Mouse (Mus musculus) erythroblast, adult 5-6 weeks (primary cell): ENCODE measurements around the gene Ciz1. TPM values are rescaled to one million over a fixed set of nuclear protein-coding genes. Genes with fewer than 3 reads are reported as not detected.
A peak's percentile ranks its signal among the peaks of the same experiment; 100 is the strongest.

Experiments
- ATAC-seq: replicated peaks from 2 replicates; pipeline ENCODE4 v1.8.0; 2016; ENCODE audit warnings: moderate number of reproducible peaks, mild to moderate bottlenecking, moderate TSS enrichment, inconsistent platforms; ENCODE audit not compliant: poor library complexity, low FRiP score, severe bottlenecking
- total RNA-seq, 2 experiments: library from RNA; stranded (forward) in 1 of 2; stranded (reverse) in 1 of 2; fragments of 150-400 nt in 1 of 2; fragments of 200-764, 138-1000 nt in 1 of 2; gene quantifications; 2 replicates each; pipeline versions ENCODE4 v1.2.3 to v1.2.4; 2015 to 2017; ENCODE audit warnings: low replicate concordance in 2 of 2

Ciz1 gene
- total RNA-seq, 2 experiments from 2014 or later, result 33.5 to 38.2 TPM

DNA sequence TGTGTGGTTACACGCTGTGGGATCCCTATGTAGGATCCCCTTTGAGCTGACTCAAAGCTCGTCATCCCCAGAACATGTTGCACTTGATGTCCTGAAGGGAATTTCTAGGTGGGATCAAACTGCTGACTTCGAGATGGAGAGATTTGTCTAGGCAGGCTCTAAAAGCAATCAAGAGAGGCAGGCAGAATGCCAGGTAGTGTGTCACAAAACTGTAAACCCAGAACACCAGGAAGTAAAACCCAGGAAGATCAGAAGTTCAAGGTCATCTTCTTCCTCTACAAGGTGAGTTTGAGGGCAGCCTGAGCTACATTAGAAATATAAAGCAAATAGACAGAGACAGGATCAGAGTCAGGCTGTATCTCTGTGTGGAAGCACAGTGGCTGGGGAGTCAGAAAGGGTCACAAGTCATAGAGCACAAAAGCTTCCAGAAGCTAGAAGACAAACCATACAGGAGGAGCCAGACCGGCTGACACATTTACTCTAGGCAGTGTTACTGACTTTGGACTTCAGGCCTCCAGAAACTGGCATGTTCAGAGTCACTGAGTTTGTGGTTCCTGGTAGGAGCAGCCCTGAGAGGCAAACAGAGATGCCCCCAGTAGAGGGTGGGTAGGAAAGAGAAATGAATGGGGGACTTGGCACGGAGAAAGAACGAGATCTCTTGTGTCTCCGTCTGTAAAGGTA lies 55.2 kb downstream of the Ciz1 start:
- no peak for ATAC-seq

DNA sequence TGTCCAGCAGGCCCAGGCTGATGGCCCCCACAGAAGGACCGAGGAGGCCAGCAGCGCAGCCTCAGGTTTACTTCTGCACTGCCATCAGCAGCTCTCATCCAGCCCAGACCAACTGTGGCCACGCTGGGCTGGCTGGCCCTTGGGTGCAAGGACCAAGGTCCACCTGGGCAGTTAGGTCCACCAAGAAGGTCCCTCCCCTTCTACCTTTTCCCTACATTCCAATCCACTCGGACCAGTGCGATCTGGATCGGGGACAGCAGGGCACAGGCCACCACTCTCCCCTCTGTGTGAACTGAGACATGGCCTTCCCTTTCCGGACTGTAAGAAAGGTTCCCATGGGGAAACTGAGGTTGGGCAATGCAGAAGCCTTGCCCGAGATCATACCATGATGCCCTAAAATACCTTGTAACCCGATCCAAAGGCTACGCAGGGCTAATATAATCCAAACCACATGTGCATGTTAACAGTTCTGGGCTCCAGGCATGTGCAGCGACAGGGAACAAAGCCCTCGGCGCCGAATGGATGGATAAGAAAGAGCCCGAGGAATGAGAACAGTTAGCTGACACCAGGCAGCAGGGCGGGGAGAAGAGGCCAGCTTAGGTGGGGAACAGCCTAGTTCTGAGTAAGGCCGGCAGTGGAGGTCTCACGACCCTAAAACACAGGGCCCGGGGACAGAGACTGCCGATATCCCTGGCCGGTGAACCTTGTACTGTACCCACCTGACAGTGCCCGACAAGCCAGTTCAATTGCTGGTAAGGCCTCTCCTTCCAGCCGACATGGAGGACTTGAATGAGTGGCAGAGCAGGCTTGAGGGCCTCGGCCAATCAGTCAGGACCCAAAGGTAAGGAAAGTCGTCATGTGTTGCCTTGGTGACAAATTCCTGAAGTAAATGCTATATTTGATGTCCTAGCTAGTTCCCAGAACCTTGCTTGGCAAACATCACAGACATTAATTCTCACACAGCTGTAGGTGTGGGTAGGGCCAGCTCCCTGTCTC lies 56.6 kb downstream of the Ciz1 start:
- ATAC-seq, result no peak

DNA sequence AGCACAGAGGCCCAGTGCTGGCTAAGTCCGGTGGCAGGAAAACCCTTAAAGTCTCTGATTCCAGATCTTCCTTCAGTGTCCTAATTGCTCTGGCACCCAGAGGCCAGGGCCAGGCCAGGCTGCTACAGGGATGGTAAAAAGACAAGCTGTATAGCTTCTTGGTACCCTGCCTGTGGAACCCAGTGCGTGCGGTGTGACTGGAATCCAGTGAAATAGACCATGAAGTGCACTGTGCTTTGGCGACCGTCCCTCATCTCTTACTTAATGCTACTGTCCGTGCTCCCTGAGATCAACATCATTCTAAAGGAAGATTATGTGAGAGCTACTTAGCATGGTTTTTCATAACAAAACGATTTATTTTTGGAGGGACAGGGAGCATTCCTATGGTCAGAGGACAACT lies 59.3 kb downstream of the Ciz1 start:
- ATAC-seq, result no peak

DNA sequence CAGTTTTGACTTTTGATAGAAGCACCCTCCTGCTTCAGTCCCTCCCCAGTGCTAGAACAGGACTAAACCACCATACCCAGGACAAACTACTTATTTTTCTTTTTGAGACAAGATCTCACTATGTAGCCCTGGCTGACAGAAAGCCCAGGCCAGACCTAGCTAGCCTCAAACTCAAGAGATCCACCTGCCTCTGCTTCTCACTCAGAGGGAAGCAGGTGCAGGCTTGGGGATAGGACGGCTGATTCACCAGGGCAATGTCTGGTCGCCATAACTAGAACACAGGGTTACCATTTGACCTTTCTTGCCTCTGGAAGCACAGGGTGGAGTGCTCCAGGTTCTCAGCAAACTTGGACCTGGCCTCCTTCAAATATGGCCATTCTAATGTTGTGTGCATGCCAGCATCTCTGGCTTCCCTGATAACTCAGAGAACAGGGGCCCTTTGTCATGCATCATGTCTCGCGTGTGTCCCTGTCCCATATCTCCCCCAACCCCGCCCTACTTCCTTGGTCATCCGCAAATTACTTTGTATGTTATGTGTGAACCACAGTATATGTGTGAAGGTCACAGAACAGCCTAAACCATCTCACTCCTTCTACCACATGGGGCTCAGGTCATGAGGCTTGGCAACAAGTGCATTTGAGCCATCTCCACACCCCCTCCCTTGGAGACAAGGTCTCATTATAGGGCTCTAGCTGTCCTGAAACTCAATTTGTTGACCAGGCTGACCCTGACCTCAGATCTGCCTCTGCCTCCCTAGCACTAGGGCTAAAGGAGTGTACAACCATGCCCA lies 60.8 kb downstream of the Ciz1 start:
- no peak for ATAC-seq

DNA sequence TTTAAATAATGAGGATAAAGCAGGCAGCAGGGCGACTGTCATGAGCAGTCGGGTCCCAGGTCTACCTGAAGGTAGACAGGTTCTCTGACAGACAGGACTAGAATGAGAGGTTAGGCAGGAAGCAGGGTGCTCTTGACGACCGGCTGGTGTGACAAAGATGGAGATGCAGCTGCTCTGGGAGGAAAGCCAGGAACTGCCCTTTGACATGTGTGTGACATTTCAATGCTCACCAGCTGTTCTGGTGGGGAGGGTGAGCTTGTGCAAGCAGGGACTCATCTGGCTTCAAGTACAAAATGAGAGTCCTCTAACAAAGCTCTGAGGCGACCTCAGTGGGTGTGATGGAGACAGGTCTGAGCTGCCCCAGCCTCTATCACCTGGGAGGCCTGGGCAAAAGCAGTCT lies 61.8 kb downstream of the Ciz1 start:
- no peak for ATAC-seq

DNA sequence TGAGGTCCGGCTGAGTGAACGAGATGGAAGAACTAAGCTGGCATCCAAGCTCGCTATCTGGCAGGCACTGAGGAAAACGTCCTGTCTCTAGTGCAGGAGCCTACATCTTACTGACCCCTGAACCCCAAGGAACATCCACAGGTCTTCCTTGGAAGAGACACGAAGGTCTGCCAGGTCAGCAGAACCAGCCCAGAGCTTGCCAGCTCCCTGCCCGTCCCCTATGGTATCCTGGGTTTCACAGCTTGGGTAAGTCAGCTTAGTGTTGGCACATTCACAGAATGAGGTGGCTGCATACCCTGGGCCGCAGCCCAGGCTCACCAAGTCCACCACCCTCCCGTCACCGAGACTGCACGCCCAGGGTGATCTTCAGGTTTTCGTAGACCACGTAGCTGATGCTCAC lies 63.7 kb downstream of the Ciz1 start:
- no peak for ATAC-seq

DNA sequence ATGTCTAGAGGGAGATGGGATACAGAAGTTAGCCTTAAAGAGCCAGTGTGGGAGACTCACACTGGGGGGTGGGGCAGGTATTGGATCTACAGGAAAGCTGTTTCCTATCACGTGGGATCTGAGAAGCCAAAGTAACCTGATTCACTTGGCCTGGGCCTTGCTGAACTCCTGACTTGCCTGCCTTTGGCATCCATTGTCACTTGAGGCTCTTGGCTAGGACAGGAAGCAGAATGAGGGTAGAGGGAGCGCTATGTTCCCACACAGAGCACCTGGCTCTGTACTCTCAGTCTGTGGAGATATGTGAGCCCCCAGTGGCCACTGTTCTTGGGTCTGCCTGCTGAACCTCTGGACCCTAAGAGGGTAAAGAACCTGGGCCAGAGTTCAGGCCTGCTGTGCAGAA lies 64.4 kb downstream of the Ciz1 start:
- ATAC-seq, result no peak

DNA sequence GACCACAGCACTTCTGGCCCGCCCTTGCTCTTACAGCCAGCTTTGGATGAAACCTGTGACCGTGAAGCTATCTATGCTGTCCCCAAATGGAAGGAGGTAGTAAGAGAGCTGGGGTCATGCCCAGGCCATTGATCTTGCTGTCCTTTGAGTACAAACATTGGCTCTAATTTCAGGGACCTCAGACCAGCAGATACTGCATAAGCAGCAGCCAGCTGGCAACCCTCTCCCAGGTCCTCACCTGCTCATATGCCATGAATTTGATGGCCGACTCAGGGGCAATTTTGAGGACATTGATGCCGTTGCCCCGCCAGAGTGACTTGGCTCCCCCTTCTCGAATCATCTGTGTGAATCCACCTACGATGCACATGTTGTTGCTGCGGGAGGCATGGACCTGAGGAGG lies 65.4 kb downstream of the Ciz1 start:
- no peak for ATAC-seq

DNA sequence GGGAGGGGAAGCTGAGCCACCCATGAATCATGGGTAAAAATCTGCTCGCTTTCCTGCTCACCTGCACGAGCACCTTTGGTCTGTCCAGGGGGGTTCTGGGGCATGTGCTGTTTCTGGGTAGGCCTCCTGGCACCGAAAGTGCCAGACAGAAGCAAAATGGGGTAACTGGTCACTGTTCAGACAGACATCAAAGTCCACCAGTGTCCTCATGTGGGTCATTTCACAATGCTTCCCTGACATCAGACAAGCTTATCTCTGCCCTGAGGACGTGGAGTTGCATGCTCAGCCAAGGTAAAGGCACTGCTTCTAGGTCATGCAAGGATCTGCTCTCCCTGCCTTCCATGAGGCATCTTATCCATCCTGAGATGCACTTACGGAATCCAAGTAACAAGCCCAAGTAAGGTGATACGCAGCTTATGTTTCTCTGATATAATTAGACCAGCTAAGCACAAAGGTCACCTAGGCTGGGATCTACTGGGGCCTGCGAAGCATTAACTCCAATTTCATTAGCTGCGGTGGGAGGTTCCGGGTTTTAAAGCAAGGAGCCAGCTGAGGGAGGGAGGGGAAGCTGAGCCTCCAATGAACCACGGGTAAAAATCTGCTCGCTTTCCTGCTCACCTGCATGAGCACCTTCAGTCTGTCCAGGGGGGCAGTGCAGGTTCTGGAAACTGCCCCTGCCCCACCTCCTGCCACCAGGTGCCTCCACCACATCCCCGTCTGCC lies 66.5 kb downstream of the Ciz1 start:
- no peak for ATAC-seq

DNA sequence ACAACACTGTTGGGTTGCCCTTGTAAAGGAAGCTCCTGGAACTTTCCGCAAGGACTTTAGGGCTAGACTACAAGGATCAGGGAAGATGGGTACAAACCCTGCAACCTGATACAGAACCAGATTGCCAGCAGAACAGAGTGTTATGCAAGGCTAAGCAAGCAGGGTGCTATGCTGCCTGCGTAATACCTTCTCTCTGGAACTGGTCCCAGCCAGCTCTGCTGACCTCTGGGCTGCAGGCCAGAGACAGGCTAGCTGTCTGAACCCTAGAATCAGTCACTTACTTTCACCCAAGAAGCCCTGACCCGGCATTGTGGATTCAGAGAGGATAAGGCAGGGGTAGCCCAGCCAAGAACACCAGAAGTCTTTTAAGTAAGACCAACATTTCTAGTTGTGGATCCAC lies 67.2 kb downstream of the Ciz1 start:
- no peak for ATAC-seq

DNA sequence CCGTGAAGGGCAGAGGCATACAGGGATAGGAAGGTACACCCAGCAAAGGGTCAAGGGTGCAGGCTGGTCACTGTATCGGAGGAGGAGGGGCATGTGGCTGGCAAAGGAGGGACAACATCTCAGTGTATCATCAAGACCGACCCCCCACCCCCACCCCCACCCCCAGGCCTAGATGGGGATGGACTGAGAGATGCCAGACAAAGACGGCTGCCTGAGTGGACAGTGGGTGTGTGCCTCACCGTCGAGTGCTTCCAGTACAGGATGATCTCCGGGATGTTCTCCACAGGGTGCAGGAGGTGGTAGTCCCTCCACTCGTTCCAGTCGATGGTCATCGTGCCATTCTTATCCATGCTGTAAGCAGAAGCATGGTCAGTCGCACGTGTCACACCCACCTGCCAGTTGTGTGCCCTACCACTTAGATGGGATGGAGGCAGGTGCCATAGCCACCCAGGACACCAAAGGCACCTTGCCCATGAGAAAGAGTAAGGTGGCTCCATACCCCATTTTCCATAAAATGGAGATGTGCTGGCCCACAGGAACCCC lies 68.0 kb downstream of the Ciz1 start:
- no peak for ATAC-seq

DNA sequence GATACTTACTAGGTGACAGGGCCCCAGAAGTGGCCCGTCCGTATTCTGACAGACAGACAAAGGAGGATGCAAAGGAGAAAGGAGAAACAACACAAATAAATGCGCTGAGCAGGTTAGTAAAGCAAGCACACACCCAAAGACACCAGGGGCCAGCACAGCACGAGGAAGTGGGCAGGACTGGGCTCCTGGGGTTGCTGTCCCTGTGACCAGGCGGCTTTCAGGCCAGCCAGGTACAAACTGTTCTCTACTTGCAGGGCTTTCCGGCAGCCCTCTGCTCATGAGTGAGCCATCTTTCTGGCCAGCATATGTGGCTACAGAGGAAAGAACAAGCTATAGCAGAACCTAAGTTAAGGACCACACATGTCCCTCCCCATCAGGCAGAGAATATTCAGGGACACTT lies 68.5 kb downstream of the Ciz1 start:
- ATAC-seq, result no peak

DNA sequence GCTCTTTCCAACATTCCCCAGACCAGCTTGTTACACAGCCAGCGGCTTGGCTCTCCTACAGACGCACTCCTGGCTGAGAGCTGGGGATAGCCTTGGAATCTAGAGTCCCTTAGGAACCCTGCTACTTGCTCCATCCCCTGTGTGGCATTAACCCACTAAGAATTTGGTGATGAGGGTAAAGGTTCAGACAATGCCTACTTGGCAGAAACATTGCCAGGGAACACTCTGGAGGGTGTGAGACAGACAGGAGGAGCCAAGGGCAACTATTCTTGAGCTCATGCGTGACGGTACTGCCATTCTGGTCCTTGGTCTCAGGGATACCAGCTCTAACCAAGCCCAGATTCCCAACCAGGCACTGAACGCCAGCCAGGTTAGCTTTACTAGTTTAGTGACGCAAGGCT lies 69.7 kb downstream of the Ciz1 start:
- ATAC-seq, result no peak

DNA sequence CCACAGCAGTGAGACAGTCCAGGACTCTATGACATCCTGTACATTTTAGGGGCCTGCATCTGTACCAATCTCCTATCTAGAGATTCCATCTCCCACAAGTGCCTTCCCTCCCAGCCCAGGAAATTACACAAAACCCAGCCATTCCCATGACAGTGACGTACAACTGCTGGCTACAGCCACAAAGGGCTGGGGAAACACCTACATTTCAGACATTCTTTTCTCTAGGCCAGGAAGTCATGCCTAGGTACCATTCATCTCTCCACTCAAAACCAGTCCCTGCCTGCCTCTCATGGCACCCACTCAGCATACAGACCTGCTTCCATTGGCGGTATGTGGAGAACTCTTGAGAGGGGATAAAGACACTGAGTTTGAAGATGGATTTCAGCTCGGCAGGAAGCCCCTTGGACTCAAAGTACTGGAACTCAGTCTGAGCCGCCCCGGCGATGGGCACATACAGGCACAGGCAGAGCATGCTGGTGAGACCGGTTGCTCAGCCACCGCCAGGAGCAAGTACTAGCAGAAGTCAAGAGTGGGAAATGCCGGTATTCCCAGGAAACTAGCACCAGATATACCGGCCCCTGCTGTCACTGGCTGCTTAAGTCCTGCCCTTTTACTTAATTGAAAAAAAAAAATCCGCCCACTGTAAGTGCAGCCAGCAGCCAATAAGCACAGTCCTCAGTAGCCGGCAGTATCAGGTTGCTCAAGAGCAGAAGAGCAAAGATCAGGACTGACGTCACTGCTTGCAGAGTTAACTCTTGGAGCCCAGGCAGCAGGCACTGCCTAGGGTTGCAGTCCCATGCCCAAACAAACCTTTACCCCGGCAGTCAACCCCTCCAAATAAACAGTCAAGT lies 71.6 kb downstream of the Ciz1 start:
- peak; percentile 71 for ATAC-seq

DNA sequence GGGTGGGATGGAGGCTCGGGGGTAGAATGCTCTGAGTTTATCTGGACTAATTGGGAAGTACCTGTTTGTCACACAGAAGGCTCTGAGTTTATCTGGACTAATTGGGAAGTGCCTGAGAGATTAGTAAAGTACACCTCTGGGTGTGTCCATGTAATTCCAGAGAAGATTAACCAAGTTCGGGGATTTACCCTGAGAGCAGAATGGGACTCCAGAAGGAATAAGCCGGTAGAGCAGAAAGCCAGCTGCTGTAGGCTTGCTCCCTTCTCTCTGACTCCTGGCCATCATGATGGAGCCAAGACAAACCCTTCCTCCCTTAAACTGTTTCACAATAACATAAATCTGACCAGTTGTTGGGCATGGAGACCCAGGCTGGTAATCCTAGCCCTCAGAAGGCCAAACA lies 72.7 kb downstream of the Ciz1 start:
- ATAC-seq, result no peak

DNA sequence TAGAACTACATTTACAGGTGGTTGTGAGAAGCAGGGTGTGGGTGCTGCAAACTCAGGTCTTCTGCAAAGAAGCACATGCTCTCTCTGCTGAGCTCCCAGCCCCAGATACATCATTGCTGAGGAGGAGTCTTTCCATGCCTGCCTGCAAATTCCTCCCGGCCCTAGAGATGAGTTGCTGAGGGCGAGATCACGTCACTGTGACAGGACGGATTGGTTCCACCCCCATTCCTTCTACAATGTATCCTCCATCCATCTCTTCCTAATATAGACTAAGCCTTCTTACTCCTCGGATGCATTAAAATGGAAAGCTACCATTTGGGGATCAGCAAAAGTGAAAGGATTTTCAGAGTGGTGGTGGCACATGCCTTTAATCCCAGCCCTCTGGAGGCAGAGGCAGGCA lies 73.4 kb downstream of the Ciz1 start:
- ATAC-seq, result no peak

DNA sequence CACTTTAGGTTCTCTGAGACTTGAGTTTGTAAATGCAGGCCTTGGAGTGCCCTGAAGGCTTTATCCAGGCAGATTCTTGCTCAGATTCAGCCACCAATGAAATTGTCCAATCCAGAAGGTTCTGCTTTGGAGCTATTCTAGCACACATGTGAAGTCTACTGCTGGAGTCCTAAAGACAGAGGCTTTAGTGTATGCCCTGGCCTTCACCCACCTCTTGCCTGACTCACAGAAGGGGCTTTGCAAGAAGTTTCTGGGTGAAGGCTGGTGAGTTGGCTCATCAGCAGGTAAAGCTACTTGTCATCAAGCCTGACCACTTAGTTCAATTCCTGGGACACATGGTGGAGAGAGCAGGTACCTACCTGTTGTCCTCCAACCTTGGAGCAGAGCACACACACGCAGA lies 74.0 kb downstream of the Ciz1 start:
- ATAC-seq, result no peak

DNA sequence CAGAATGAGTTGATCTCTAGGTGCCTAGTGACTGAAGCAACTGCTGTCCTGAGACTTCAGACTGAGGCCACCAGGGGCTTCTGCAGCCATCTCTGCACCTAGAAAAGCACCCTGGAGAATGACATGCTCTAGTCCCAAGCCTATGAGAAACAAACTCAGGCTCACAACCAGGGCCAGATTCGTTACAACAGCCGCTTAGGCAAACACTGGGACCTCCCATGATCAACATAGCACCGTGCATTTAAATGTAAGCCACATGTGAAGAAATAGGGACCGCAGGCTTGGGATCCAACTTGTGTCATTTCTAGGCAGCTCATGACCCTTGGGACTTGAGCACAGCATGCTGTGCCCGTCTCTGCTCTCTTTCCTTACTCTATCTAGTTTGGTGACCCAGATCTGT lies 75.6 kb downstream of the Ciz1 start:
- no peak for ATAC-seq

DNA sequence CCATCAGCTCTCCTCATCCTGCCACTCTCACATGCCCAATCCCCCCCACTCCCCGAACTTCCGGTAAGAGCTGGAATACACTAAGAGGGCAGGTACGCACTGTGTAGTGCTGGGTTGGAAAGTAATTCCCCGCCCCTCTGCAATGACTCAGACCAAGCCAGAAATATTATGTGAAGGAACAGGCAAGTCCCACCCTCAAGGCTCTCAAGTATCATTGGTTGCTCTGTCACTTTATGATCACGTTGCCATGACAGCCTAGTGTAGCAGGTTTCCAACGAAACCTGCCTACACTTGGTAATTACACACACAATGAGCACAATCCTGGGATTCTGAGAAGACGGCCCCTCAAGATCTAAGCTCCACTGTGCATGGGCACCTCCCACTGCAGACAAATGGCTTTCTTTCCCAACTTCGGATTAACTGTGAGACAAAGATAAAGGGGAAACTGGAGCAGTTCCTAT lies 76.2 kb downstream of the Ciz1 start:
- peak; percentile 47; the same call in 1 of the 2 replicates for ATAC-seq
